Mouse (Mus musculus) heart, postnatal 36 days (tissue): ENCODE results near the gene AW011738. TPM values are rescaled to one million over a fixed set of nuclear protein-coding genes. Genes with fewer than 3 reads are reported as not detected.

ENCODE experiments used
- DNase-seq, 2 experiments: peaks; one replicate each; pipeline ENCODE4 v3.0.0; 2021 to 2022
- intact Hi-C: fragments of 180-260 bp; cut with DNase I; formaldehyde crosslinking; loops from one replicate; pipeline ENCODE4 v1.15.1; 2025
- total RNA-seq, 2 experiments: library from RNA; stranded (reverse); gene quantifications; 2 replicates each; pipeline ENCODE4 v1.2.3; 2021

Gene AW011738
- total RNA-seq, 2 experiments from 2014 or later, result 7.7 to 8.4 TPM

- intact Hi-C loops, result loop anchor here (5.0 kb wide), 1 partner anchor 165 kb away; no protein-coding TSS in a partner anchor
- peak; percentile 76 to 80 for DNase-seq
Observed at GRCm38 (mm10) chr4:156197131-156197828, 5.8 kb upstream of the AW011738 start, which contains the start of gene Agrn. TSS of gene Agrn (minus strand) at chr4:156197488.

- peak; percentile 87 to 88 for DNase-seq
- intact Hi-C loops, result loop anchor here (5.0 kb wide), 1 partner anchor 166 kb away; no protein-coding TSS in a partner anchor
Observed at GRCm38 (mm10) chr4:156197829-156198205, 5.3 kb upstream of the AW011738 start.

- DNase-seq, result peak in 1 of 2 experiments; percentile 25
- intact Hi-C loops, result no loop called here
Observed at GRCm38 (mm10) chr4:156200623-156201475, 2.3 kb upstream of the AW011738 start, which contains the start of gene Isg15. TSS of gene Isg15 (minus strand) at chr4:156200818.

GRCm38 (mm10) chr4:156202462-156202893 is 626 bp upstream of the AW011738 start:
- peak in 1 of 2 experiments; percentile 22 for DNase-seq
- intact Hi-C loops, result no loop called here

GRCm38 (mm10) chr4:156203413-156204131 is 468 bp downstream of the AW011738 start:
- no peak for DNase-seq
- intact Hi-C loops, result loop anchor here (1.0 kb wide), 1 partner anchor 31 kb away; the partner anchor contains the start of gene Plekhn1

- DNase-seq, result no peak
- intact Hi-C loops, result no loop called here
Observed at GRCm38 (mm10) chr4:156208872-156209271, 5.8 kb downstream of the AW011738 start.

- DNase-seq, result no peak
- intact Hi-C loops, result no loop called here
Observed at GRCm38 (mm10) chr4:156209963-156210635, 7.0 kb downstream of the AW011738 start.

GRCm38 (mm10) chr4:156213134-156213533 is 10.0 kb downstream of the AW011738 start:
- DNase-seq, result no peak
- intact Hi-C loops, result no loop called here

GRCm38 (mm10) chr4:156215649-156216048 is 12.5 kb downstream of the AW011738 start, which contains the start of gene Perm1:
TSS of gene Perm1 (plus strand) at chr4:156215868.
- intact Hi-C loops, result no loop called here
- peak; percentile 64 to 75 for DNase-seq

- intact Hi-C loops, result no loop called here
Observed at GRCm38 (mm10) chr4:156216196-156216595, 13.1 kb downstream of the AW011738 start.

GRCm38 (mm10) chr4:156217022-156217669 is 14.0 kb downstream of the AW011738 start:
- intact Hi-C loops, result no loop called here
- DNase-seq, result peak in 1 of 2 experiments; percentile 42

More at GRCm38 (mm10) chr4:156216196-156216595, 13.1 kb downstream of the AW011738 start:
- DNase-seq, result no peak

- intact Hi-C loops, result no loop called here
- DNase-seq, result peak in 1 of 2 experiments; percentile 32
Observed at GRCm38 (mm10) chr4:156217838-156218237, 14.7 kb downstream of the AW011738 start.

- intact Hi-C loops, result no loop called here
- no peak for DNase-seq
Observed at GRCm38 (mm10) chr4:156219936-156220335, 16.8 kb downstream of the AW011738 start.

- intact Hi-C loops, result no loop called here
Observed at GRCm38 (mm10) chr4:156224276-156224675, 21.2 kb downstream of the AW011738 start.

GRCm38 (mm10) chr4:156227752-156228392 is 24.8 kb downstream of the AW011738 start:
- intact Hi-C loops, result no loop called here

More at GRCm38 (mm10) chr4:156224276-156224675, 21.2 kb downstream of the AW011738 start:
- no peak for DNase-seq

GRCm38 (mm10) chr4:156228393-156229024 is 25.4 kb downstream of the AW011738 start:
- no peak for DNase-seq

More at GRCm38 (mm10) chr4:156227752-156228392, 24.8 kb downstream of the AW011738 start:
- peak; percentile 35 to 41 for DNase-seq

GRCm38 (mm10) chr4:156234021-156234501 is 31.0 kb downstream of the AW011738 start:
- intact Hi-C loops, result loop anchor here (1.0 to 2.0 kb wide), 2 partner anchors 31 to 125 kb away; partner anchors contain the start of genes 9430015G10Rik and AW011738
- peak in 1 of 2 experiments; percentile 41 for DNase-seq

More at GRCm38 (mm10) chr4:156228393-156229024, 25.4 kb downstream of the AW011738 start:
- intact Hi-C loops, result no loop called here
